15 mouse cellular contexts compared by ENCODE assay signal in the genomic region with DNA sequence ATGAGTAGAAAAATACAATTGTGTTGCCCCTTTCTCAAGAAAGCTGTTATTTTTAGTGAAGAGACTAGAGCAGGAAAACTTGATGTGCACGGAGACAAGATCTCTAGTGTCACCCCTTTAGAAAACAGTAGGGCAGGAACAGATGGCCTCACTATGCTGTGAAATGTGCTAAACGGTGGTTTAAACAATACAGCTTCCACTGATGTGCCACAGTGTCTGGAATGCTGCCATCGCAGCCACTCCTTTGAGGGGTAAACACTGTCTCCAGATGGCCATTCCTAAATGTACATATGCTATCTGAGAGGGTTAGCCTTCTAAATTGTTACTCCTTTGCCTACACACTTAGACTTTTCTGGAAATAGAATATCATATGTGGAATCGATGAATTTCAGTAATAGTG.
DNase-seq lines count a peak whose midpoint lies in the region; ATAC-seq lines count a peak whose summit lies in the region.
"Had no signal": no experiment of that assay in that cellular context is flagged by ENCODE, and none has a peak within 500 bp of the region (broad histone marks: within the 10 kb centered on the region; RNA-seq: fewer than 3 reads in every experiment).

No protein-coding gene starts in this region.

- DNase-seq in hindbrain, embryonic 11.5 days (ENCODE audit: low spot score): no peak
- no peak for DNase-seq in neural tube, embryonic 10.5 days (ENCODE audit: extremely low spot score, low spot score)
- DNase-seq in left cerebral cortex, postnatal 25 days (ENCODE audit: low spot score in 2 of 2): peak; percentile 7 to 56
- DNase-seq in adrenal gland, postnatal 25 days: no peak
- DNase-seq in heart, adult 11 months: no peak
- DNase-seq: cerebellum, adult 18-20 months; kidney, postnatal 14 days; liver, embryonic 13.5 days; retina, postnatal 1 day; thymus, adult 18-20 months had no signal

- H3K9me3 ChIP-seq in hindbrain, embryonic 12.5 days (replicated peaks): no peaks in the 10 kb centered on the region
- no peaks in the 10 kb centered on the region for H3K9me3 ChIP-seq in hindbrain, embryonic 11.5 days (ENCODE audit: control insufficient read depth, low read length)
- H3K9me3 ChIP-seq in neural tube, embryonic 13.5 days: no peaks in the 10 kb centered on the region
- H3K9me3 ChIP-seq: liver, embryonic 13.5 days; midbrain, embryonic 13.5 days had no signal

- no peak overlapping the region for H3K9ac ChIP-seq in hindbrain, embryonic 12.5 days
- H3K9ac ChIP-seq in hindbrain, embryonic 11.5 days (ENCODE audit: low read depth, low read length): no peak overlapping the region
- H3K9ac ChIP-seq in neural tube, embryonic 13.5 days: no peak overlapping the region
- H3K9ac ChIP-seq: liver, embryonic 13.5 days; midbrain, embryonic 13.5 days had no signal

- H3K27ac ChIP-seq in hindbrain, embryonic 12.5 days: no peak overlapping the region
- no peak overlapping the region for H3K27ac ChIP-seq in hindbrain, embryonic 11.5 days (ENCODE audit: low read depth, low read length)
- no peak overlapping the region for H3K27ac ChIP-seq in neural tube, embryonic 13.5 days (replicated peaks)
- H3K27ac ChIP-seq: liver, embryonic 13.5 days; midbrain, embryonic 13.5 days had no signal

- H3K4me2 ChIP-seq in hindbrain, embryonic 12.5 days (replicated peaks): no peak overlapping the region
- H3K4me2 ChIP-seq in hindbrain, embryonic 11.5 days (replicated peaks; ENCODE audit: low read depth, low read length): no peak overlapping the region
- H3K4me2 ChIP-seq in neural tube, embryonic 13.5 days: no peak overlapping the region
- H3K4me2 ChIP-seq: liver, embryonic 13.5 days; midbrain, embryonic 13.5 days had no signal

- H3K4me3 ChIP-seq in hindbrain, embryonic 12.5 days: no peak overlapping the region
- H3K4me3 ChIP-seq in hindbrain, embryonic 11.5 days (ENCODE audit: low read depth, low read length): no peak overlapping the region
- no peak overlapping the region for H3K4me3 ChIP-seq in neural tube, embryonic 13.5 days
- H3K4me3 ChIP-seq: liver, embryonic 13.5 days; midbrain, embryonic 13.5 days had no signal

- H3K36me3 ChIP-seq in hindbrain, embryonic 12.5 days: no peaks in the 10 kb centered on the region
- H3K36me3 ChIP-seq in hindbrain, embryonic 11.5 days (ENCODE audit: control insufficient read depth, insufficient read depth, low read length): no peaks in the 10 kb centered on the region
- no peaks in the 10 kb centered on the region for H3K36me3 ChIP-seq in neural tube, embryonic 13.5 days
- H3K36me3 ChIP-seq: liver, embryonic 13.5 days; midbrain, embryonic 13.5 days had no signal

- H3K4me1 ChIP-seq in hindbrain, embryonic 12.5 days: no peaks in the 10 kb centered on the region
- H3K4me1 ChIP-seq in hindbrain, embryonic 11.5 days (replicated peaks; ENCODE audit: control insufficient read depth, insufficient read depth, low read length): no peaks in the 10 kb centered on the region
- H3K4me1 ChIP-seq in neural tube, embryonic 13.5 days (replicated peaks): no peaks in the 10 kb centered on the region
- H3K4me1 ChIP-seq: liver, embryonic 13.5 days; midbrain, embryonic 13.5 days had no signal

- ATAC-seq in hindbrain, embryonic 12.5 days (ENCODE audit: low FRiP score): peak; percentile 69; the same call in 1 of the 2 replicates
- no peak for ATAC-seq in hindbrain, embryonic 11.5 days (ENCODE audit: low FRiP score)
- peak; percentile 40; the same call in 1 of the 2 replicates for ATAC-seq in neural tube, embryonic 13.5 days (ENCODE audit: low read depth)
- ATAC-seq: CD4-positive, CD25-positive, alpha-beta regulatory T cell, adult 4 months; intestine, embryonic 16.5 days; midbrain, embryonic 13.5 days had no signal

- H3K27me3 ChIP-seq in hindbrain, embryonic 12.5 days: no peaks in the 10 kb centered on the region
- no peaks in the 10 kb centered on the region for H3K27me3 ChIP-seq in hindbrain, embryonic 11.5 days (ENCODE audit: control insufficient read depth, insufficient read depth, low read length)
- H3K27me3 ChIP-seq in neural tube, embryonic 13.5 days: no peaks in the 10 kb centered on the region
- H3K27me3 ChIP-seq: liver, embryonic 13.5 days; midbrain, embryonic 13.5 days had no signal

- WGBS in hindbrain, embryonic 12.5 days: 61% methylated on average over 4 of the region's 4 CpGs
- WGBS in hindbrain, embryonic 11.5 days: 75% methylated on average over 4 of the region's 4 CpGs
- 59% methylated on average over 4 of the region's 4 CpGs for WGBS in neural tube, embryonic 13.5 days

- intact Hi-C loops in left cerebral cortex, postnatal 25 days (cut with DNase I): no loop called here

Comparison
In these comparisons a context has a peak if more than half of its experiments do, and no peak if none do; other contexts are left out.
1. DNase-seq: peak in left cerebral cortex, postnatal 25 days (2 of 2); none in hindbrain, embryonic 11.5 days (single experiment), neural tube, embryonic 10.5 days (single experiment), adrenal gland, postnatal 25 days (single experiment) and heart, adult 11 months (single experiment).